Mouse (Mus musculus) heart, adult 2 months (tissue): Measurements from ENCODE around the gene Mul1. TPM values are rescaled to one million over a fixed set of nuclear protein-coding genes. Genes with fewer than 3 reads are reported as not detected.

ENCODE experiments used
- DNase-seq, 2 experiments: peaks; one replicate each; pipeline ENCODE4 v3.0.0; 2021
- H3K27ac ChIP-seq: fragments of 200-600 bp; 2 replicates; pipeline ENCODE4 v1.8.1; 2022
- H3K27me3 ChIP-seq: fragments of 200-500 bp; 2 replicates; pipeline ENCODE4 v1.6.1; 2012; ENCODE audit warnings: mild to moderate bottlenecking, low read length, inconsistent platforms, mixed read lengths; ENCODE audit not compliant: control insufficient read depth, insufficient read depth
- H3K36me3 ChIP-seq: fragments of 200-500 bp; 2 replicates; pipeline ENCODE4 v1.6.1; 2012; ENCODE audit warnings: low read length, inconsistent platforms; ENCODE audit not compliant: control insufficient read depth, insufficient read depth
- H3K4me1 ChIP-seq: fragments of 200-500 bp; 2 replicates; pipeline ENCODE4 v1.6.1; 2011; ENCODE audit warnings: low read length; ENCODE audit not compliant: control insufficient read depth, insufficient read depth
- H3K4me3 ChIP-seq: fragments of 200-600 bp; 2 replicates; pipeline ENCODE4 v1.8.1; 2022
- H3K79me2 ChIP-seq: fragments of 200-500 bp; replicated peaks from 2 replicates; pipeline ENCODE4 v1.6.1; 2012; ENCODE audit warnings: mild to moderate bottlenecking, inconsistent platforms, low read length, moderate library complexity, mixed read lengths; ENCODE audit not compliant: control insufficient read depth, insufficient read depth
- H3K9ac ChIP-seq: fragments of 200-500 bp; 2 replicates; pipeline ENCODE4 v1.6.1; 2012; ENCODE audit warnings: low read depth, mild to moderate bottlenecking, control low read depth, inconsistent platforms, low read length, mixed read lengths
- CTCF ChIP-seq: fragments of 200-600 bp; IDR thresholded peaks from 2 replicates; pipeline ENCODE4 v1.8.1; 2022; ENCODE audit warnings: antibody characterized with exemption, mild to moderate bottlenecking, moderate library complexity
- EP300 ChIP-seq: fragments of 200-500 bp; IDR thresholded peaks from 2 replicates; pipeline ENCODE4 v1.6.1; 2011; ENCODE audit warnings: low read depth, low read length, control low read depth; ENCODE audit not compliant: insufficient read depth
- POLR2A ChIP-seq: fragments of 200-500 bp; IDR thresholded peaks from 2 replicates; pipeline ENCODE4 v1.6.1; 2011; ENCODE audit warnings: mild to moderate bottlenecking, low read depth, low read length, control low read depth; ENCODE audit not compliant: insufficient read depth
- WGBS: fragments of 180-500 bp; shearing (Covaris S2); methylation state at CpG from one replicate; pipeline ENCODE4 v1.1.7; 2018; 5-methylcytosine and 5-hydroxymethylcytosine counted together
- intact Hi-C: fragments of 180-260 bp; cut with DNase I; formaldehyde crosslinking; loops from one replicate; pipeline ENCODE4 v1.15.1; 2025
- polyA plus RNA-seq: library from polyadenylated mRNA; depleted of rRNA; stranded (reverse); fragments of >200 nt; gene quantifications from 2 replicates; pipeline ENCODE4 v1.2.3, GENCODE M21; 2012
- total RNA-seq, 2 experiments: library from RNA; stranded (reverse); gene quantifications; 2 replicates each; pipeline ENCODE4 v1.2.3; 2021

Gene Mul1
- total and polyA plus RNA-seq, 3 experiments, result 25.3 to 75.5 (median 75.0) TPM

GRCm38 (mm10) chr4:138457091-138457490, 22.6 kb downstream of the Mul1 start:
- no peak for DNase-seq
- Histone ChIP-seq H3K9ac (no peak overlapping the region), H3K79me2 (no peaks in the 10 kb centered on the region), H3K27ac (no peak overlapping the region), H3K36me3 (no peaks in the 10 kb centered on the region), H3K27me3 (no peaks in the 10 kb centered on the region), H3K4me3 (no peak overlapping the region), H3K4me1 (peaks cover 1% of the 10 kb centered on the region)
- 72% methylated on average over 4 of the region's 4 CpGs for WGBS
- no peak for TF ChIP-seq CTCF
- no peak for TF ChIP-seq EP300
- no peak for TF ChIP-seq POLR2A
- intact Hi-C loops, result no loop called here

- WGBS, result 89% methylated on average over 7 of the region's 7 CpGs
- no peak overlapping the region for H3K9ac ChIP-seq
- H3K27ac ChIP-seq, result no peak overlapping the region
- no peaks in the 10 kb centered on the region for H3K27me3 ChIP-seq
- H3K79me2 ChIP-seq, result no peaks in the 10 kb centered on the region
- H3K4me1 ChIP-seq, result peaks cover 2% of the 10 kb centered on the region
- DNase-seq, result no peak
- H3K36me3 ChIP-seq, result no peaks in the 10 kb centered on the region
- H3K4me3 ChIP-seq, result no peak overlapping the region
- TF ChIP-seq POLR2A (no peak), CTCF (no peak), EP300 (no peak)
- intact Hi-C loops, result no loop called here
Measured at GRCm38 (mm10) chr4:138458171-138458570, 23.7 kb downstream of the Mul1 start.

- WGBS, result 72% methylated on average over 5 of the region's 5 CpGs
- intact Hi-C loops, result no loop called here
- no peak for DNase-seq
- no peak overlapping the region for H3K4me3 ChIP-seq
- H3K27me3 ChIP-seq, result no peaks in the 10 kb centered on the region
- TF ChIP-seq EP300, result no peak
- TF ChIP-seq CTCF, result no peak
- TF ChIP-seq POLR2A, result no peak
- H3K4me1 ChIP-seq, result peaks cover 7% of the 10 kb centered on the region
- H3K27ac ChIP-seq, result no peak overlapping the region
- H3K79me2 ChIP-seq, result no peaks in the 10 kb centered on the region
- no peak overlapping the region for H3K9ac ChIP-seq
- no peaks in the 10 kb centered on the region for H3K36me3 ChIP-seq
Measured at GRCm38 (mm10) chr4:138458735-138459440, 24.4 kb downstream of the Mul1 start.

GRCm38 (mm10) chr4:138459775-138460174, 25.3 kb downstream of the Mul1 start:
- Histone ChIP-seq H3K4me3 (no peak overlapping the region), H3K36me3 (no peaks in the 10 kb centered on the region), H3K79me2 (no peaks in the 10 kb centered on the region), H3K9ac (no peak overlapping the region), H3K27ac (no peak overlapping the region), H3K4me1 (peaks cover 11% of the 10 kb centered on the region), H3K27me3 (no peaks in the 10 kb centered on the region)
- TF ChIP-seq CTCF, result no peak
- no peak for TF ChIP-seq EP300
- TF ChIP-seq POLR2A, result no peak
- intact Hi-C loops, result no loop called here
- no peak for DNase-seq
- 79% methylated on average over 6 of the region's 6 CpGs for WGBS

GRCm38 (mm10) chr4:138460910-138461309, 26.4 kb downstream of the Mul1 start:
- Histone ChIP-seq H3K4me1 (peaks cover 11% of the 10 kb centered on the region), H3K4me3 (no peak overlapping the region), H3K36me3 (no peaks in the 10 kb centered on the region), H3K27me3 (no peaks in the 10 kb centered on the region), H3K27ac (no peak overlapping the region), H3K79me2 (no peaks in the 10 kb centered on the region), H3K9ac (no peak overlapping the region)
- TF ChIP-seq POLR2A (no peak), EP300 (no peak), CTCF (no peak)
- DNase-seq, result no peak
- intact Hi-C loops, result no loop called here
- WGBS, result 20% methylated on average over 9 of the region's 9 CpGs

- 97% methylated on average over 5 of the region's 5 CpGs for WGBS
- no peak overlapping the region for H3K9ac ChIP-seq
- intact Hi-C loops, result no loop called here
- TF ChIP-seq EP300 (no peak), CTCF (no peak), POLR2A (no peak)
- H3K4me1 ChIP-seq, result peaks cover 11% of the 10 kb centered on the region
- H3K4me3 ChIP-seq, result no peak overlapping the region
- H3K27me3 ChIP-seq, result no peaks in the 10 kb centered on the region
- DNase-seq, result no peak
- no peak overlapping the region for H3K27ac ChIP-seq
- H3K36me3 ChIP-seq, result no peaks in the 10 kb centered on the region
- H3K79me2 ChIP-seq, result no peaks in the 10 kb centered on the region
Measured at GRCm38 (mm10) chr4:138461471-138461870, 27.0 kb downstream of the Mul1 start.
